Mouse (Mus musculus): ENCODE results near the gene Igf2.

Gene Igf2

DNA sequence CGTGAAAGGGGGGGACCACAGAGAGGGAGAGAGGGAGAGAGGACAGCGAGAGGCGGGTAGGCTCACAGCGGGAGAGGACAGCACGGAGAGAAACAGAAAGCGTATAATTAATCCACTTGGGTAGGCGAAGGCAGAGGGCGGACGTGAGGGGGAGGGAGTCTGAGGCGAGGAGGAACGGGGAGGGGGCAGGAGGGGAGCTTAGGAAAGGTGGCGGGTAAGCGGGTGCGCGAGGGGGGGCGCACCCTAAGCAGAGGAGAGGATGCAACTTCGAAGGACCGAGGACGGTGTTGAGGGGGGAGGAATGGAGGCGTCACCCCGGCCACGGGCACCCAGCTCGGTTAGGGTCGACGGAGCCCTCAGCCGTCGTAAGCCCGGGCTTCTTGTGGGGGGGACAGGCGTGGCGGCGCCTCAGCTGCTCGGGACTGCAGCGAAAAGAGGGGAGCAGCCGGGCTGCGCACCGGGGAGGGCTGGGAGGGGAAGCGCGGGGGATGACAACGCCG lies 7.9 kb downstream of the Igf2 start:
- no peak for DNase-seq

DNA sequence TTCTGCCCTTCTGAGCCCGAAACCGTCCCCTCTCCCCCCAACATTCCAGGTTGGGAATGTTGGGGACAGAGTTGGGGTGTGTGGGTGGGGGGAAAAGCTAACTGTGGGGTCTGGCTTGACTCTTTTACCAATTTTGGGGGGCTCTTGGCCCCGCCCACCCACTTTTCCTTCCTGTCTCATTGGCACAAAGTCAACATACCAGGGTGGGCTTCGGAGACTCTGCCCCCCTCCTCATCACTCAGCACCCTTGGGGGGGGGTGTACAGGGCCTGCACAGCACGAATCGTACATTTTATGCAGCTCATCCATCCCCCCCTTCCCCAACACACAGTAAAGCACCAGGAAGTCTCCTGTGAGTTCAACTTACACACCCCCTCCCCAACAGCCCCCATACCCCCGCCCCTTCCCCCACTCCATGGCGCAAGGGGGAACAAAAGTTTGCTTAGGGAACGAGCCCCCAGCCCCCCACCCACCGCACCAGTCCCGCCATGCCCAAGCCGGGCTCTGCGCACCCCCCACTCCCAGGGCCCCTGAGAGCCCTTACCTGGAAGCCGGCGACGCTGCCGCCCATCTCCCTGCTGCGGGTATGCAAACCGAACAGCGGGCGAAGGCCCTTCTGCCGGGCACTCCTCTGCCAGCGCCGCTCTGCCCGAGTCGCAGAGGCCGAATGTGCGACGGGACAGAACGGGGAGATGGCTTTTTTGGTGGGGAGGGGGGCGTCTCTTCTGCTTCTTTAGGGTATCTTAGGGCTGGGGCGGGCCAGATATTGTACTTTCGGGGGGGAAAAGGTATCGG lies 8.6 kb downstream of the Igf2 start:
- DNase-seq = no peak

DNA sequence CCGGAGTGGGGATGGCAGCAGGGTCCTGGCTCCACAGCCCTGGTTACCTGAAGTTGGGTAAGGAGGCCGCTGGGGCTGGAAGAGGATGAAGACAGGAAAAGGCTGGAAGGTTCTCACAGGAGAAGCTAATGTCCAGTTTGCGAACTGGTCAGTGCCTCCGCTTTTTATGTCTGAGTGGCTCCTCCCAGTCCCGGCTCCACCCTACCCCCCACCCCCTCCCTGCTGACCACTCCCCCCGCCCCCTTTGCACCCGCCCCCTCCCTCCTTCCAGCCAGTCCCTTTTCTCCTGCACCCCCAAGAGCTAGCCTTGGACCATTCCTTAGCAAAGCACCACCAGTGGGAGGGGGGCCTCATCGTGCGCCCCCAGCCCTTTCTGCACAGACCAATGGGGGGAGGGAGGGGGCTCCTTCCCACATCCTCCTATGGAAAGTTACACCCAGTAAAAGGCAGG lies 9.2 kb downstream of the Igf2 start:
- peak; percentile 61 for DNase-seq

DNA sequence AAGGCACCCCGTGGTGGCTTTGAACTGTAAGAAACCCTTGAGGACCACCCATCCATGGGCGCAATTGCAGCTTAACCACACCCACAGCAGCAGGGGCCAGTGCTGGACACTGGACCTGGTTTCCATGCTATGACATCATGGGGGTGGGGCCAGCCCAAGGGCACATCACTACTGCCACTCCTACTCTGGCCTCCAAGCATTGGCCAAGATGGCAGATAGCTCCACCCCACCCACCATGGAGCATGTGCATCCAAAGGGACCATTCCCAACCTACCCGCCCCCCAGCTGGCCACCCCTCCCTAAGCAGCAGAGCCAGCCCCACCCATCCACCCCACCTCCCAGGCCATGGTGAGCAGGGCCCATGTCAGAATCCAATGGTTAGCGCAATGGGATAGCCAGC lies 10.6 kb downstream of the Igf2 start:
- DNase-seq = peak; percentile 54

GRCm38 (mm10) chr7:142655633-142656032 lies 11.0 kb downstream of the Igf2 start:
- DNase-seq = no peak

DNA sequence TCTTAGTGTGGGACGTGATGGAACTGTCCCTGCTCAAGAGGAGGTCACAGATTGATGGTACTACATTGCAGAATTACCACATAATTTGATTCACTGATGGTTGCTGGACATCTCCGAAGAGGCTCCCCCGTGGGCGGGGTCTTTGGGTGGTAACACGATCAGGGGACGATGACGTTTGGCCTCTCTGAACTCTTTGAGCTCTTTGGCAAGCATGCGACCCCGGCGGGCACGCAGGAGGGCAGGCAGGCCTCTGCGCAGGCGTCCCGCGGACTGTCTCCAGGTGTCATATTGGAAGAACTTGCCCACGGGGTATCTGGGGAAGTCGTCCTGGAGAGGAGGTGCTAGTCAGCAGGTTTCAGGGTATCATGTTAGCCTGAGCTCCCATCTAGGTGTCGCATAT lies 12.9 kb downstream of the Igf2 start:
- no peak for DNase-seq

- DNase-seq = no peak
Observed at GRCm38 (mm10) chr7:142646676-142647075, 19.9 kb downstream of the Igf2 start.

DNA sequence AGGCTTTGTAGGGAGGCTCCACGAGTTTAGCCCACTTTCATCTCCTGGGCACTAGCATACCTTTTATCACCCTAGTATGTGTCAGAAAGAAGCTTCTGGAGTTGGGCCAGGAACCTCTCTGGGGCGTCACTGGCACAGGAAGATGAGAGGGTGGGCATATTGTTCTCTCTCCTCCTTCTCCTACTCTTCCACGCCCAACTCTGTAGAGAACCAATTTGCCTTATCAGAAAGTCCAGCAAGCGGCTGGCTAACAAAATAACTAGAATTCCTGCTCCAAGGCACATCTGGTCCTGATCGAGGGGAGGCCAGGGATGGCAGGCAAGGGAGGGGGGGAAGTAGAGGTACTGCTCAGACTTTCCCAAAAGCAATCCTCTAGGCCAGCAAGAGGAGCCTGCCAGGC lies 21.6 kb downstream of the Igf2 start:
- DNase-seq = no peak

DNA sequence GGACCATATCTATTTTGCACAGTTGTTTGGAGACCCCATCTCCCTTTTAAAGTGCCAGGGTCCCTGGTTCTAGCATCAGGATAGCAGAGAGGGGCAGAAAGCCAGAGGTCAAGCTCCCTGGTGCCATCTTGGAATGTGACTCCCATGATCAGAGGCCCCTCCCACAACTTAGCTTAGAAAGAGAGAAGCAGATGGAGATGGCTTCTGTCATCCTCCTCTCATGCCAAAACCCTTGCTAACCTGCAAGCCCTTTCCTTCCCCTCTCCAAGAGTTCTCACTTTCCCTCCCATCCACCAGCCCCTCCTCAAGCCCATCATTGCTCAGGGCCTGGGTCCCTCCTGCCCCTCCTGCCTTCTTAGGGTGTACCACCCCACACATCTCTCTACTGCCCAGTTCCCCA lies 30.4 kb downstream of the Igf2 start:
- DNase-seq = no peak

GRCm38 (mm10) chr7:142630691-142631090 lies 35.9 kb downstream of the Igf2 start:
- DNase-seq = no peak

DNA sequence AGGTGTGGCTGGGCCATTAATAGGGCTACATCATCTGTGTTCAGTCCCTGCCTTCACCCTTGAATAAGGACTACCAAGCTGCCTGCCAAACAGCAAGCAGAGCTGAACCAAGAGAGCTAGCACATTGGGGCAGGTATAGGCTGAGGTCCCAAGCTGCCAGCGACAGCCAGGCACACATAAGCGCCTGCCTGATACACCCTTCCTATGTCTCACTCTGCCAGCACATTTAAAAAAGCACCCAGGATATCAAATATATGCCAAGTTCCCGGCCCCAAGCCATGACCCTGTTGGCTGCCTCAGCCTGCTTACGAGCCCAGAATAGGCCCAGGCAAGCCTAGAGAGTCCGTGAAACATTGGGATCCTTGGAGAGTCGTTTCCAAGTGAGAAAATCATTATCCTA lies 36.8 kb downstream of the Igf2 start:
- no peak for DNase-seq

DNA sequence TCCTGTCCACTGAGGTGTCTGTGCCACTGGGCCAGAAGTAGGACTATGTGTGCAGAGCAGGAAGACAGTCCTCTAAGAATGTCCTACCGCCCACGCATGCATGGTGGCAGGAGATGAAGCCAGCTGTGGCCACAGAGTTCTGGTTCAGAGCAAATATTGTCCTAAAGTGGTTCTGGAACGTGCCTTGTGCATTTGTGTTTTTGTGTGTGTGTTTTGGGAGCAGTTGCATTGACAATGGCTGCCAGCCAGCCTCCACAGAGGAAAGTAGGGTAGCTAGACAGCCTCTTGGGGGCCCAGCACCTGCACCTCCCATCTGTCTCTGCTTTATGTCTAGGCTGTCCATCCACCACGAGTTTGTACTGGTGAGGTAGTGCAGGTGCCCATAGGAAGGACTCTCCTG lies 44.4 kb downstream of the Igf2 start:
- no peak for DNase-seq

DNA sequence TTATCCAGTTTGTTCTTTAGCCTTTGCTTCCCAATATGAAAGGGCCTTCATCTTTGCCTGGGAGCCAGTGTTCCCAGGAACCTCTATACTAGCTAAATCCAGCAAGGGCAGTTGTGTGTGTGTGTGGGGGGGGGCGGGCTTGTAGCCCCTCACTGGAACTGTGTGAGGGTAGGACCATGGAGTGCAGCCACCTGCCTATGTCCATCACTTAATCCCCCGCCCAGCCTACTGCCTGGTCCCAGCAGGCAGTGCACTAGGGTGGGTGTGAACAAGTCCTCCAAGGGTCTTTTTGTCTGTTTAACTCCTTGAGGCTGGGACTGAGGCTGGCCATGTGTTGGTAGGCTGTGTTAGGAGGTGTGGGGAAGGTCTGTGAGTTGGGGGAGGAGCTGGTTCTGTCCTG lies 53.5 kb downstream of the Igf2 start:
- no peak for DNase-seq

GRCm38 (mm10) chr7:142610627-142611406 lies 55.8 kb downstream of the Igf2 start:
- peak; percentile 90 for DNase-seq

- DNase-seq = no peak
Observed at GRCm38 (mm10) chr7:142600921-142601320, 65.7 kb downstream of the Igf2 start.
